Mouse (Mus musculus) liver, adult 2 months (tissue): ENCODE measurements at regions not wholly inside any gene's neighbourhood (a gene's known extent, or its start where the extent isn't known, plus 50 kb on each side); places are given as distances from the start of the nearest gene placed in this dataset.

Source experiments
- CTCF ChIP-seq: fragments of 200-500 bp; IDR thresholded peaks from 2 replicates; pipeline ENCODE4 v1.5.1; 2011; ENCODE audit warnings: low read depth, low read length, control low read depth
- POLR2A ChIP-seq: fragments of 200-500 bp; IDR thresholded peaks from 2 replicates; pipeline ENCODE4 v1.6.1; 2011; ENCODE audit warnings: low read length, control low read depth; ENCODE audit not compliant: insufficient read depth; ENCODE audit errors: extremely low read depth

- TF ChIP-seq POLR2A (no peak), CTCF (no peak)
Observed at GRCm38 (mm10) chr4:114307491-114307890, 99.0 kb upstream of the Trabd2b start.
